In genomic region chr5:73846783-73847151, GRCm38 (mm10) we compare ENCODE assay signal across 17 mouse cellular contexts.
A peak's percentile ranks its signal among the peaks of the same experiment; 100 is the strongest.
DNase-seq lines count a peak whose midpoint lies in the region; ATAC-seq and TF ChIP-seq lines count a peak whose summit lies in the region.
"Had no signal": no experiment of that assay in that cellular context is flagged by ENCODE, and none has a peak within 500 bp of the region (broad histone marks: within the 10 kb centered on the region; RNA-seq: fewer than 3 reads in every experiment).

No protein-coding gene starts in this region.

- H3K27me3 ChIP-seq in heart, embryonic 10.5 days (ENCODE audit: insufficient read depth, poor library complexity, severe bottlenecking), result no peaks in the 10 kb centered on the region
- no peaks in the 10 kb centered on the region for H3K27me3 ChIP-seq in lung, embryonic 15.5 days
- no peaks in the 10 kb centered on the region for H3K27me3 ChIP-seq in limb, embryonic 13.5 days
- H3K27me3 ChIP-seq: forebrain, embryonic 13.5 days; intestine, embryonic 15.5 days; liver, embryonic 13.5 days had no signal

- TF ChIP-seq CTCF in gastrocnemius, adult 2 months (IDR thresholded peaks at IDR 0.05), result no peak

- H3K36me3 ChIP-seq in heart, embryonic 10.5 days, result no peaks in the 10 kb centered on the region
- no peaks in the 10 kb centered on the region for H3K36me3 ChIP-seq in lung, embryonic 15.5 days
- no peaks in the 10 kb centered on the region for H3K36me3 ChIP-seq in limb, embryonic 13.5 days
- H3K36me3 ChIP-seq: hindbrain, embryonic 10.5 days; intestine, embryonic 15.5 days; liver, embryonic 13.5 days had no signal

- peak; percentile 92 for DNase-seq in heart, adult 11 months
- no peak for DNase-seq in heart, embryonic 10.5 days (ENCODE audit: low spot score)
- DNase-seq in lung, postnatal 10 days, result no peak
- peak; percentile 42 for DNase-seq in gastrocnemius, adult 2 months
- no peak for DNase-seq in cerebellum, adult 9-11 months
- DNase-seq: adrenal gland, adult 2 months; B cell, adult 2 months; cerebellum, adult 9-10 months; liver, embryonic 13.5 days; thymus, adult 18-20 months had no signal

- peaks cover 3% of the 10 kb centered on the region for H3K4me1 ChIP-seq in heart, embryonic 10.5 days
- peaks cover 14% of the 10 kb centered on the region; the same call in 1 of the 2 replicates for H3K4me1 ChIP-seq in lung, embryonic 15.5 days
- H3K4me1 ChIP-seq in limb, embryonic 13.5 days, result peaks cover 16% of the 10 kb centered on the region
- H3K4me1 ChIP-seq: forebrain, embryonic 13.5 days; intestine, embryonic 15.5 days; liver, embryonic 13.5 days; megakaryocyte, embryonic 14.5 days had no signal

- 76% methylated on average over 6 of the region's 6 CpGs for WGBS in heart, embryonic 10.5 days
- WGBS in lung, embryonic 15.5 days, result 39% methylated on average over 6 of the region's 6 CpGs
- 63% methylated on average over 6 of the region's 6 CpGs for WGBS in limb, embryonic 13.5 days

- no peak overlapping the region for H3K27ac ChIP-seq in heart, embryonic 10.5 days
- peak overlapping the region; percentile 7 for H3K27ac ChIP-seq in lung, embryonic 15.5 days
- H3K27ac ChIP-seq in gastrocnemius, adult 2 months, result peak overlapping the region; percentile 67
- H3K27ac ChIP-seq in limb, embryonic 13.5 days, result peak overlapping the region; percentile 78
- H3K27ac ChIP-seq: forebrain, embryonic 13.5 days; hindbrain, embryonic 10.5 days; intestine, embryonic 15.5 days; liver, embryonic 13.5 days had no signal

- H3K4me2 ChIP-seq in lung, embryonic 15.5 days, result peak overlapping the region; percentile 14
- H3K4me2 ChIP-seq in limb, embryonic 13.5 days (replicated peaks), result no peak overlapping the region
- H3K4me2 ChIP-seq: forebrain, embryonic 13.5 days; intestine, embryonic 15.5 days; liver, embryonic 13.5 days had no signal

- no peak overlapping the region for H3K4me3 ChIP-seq in heart, embryonic 10.5 days
- no peak overlapping the region for H3K4me3 ChIP-seq in lung, embryonic 15.5 days
- H3K4me3 ChIP-seq in gastrocnemius, adult 2 months, result peak overlapping the region; percentile 34
- H3K4me3 ChIP-seq in limb, embryonic 13.5 days, result no peak overlapping the region
- H3K4me3 ChIP-seq: forebrain, embryonic 13.5 days; hindbrain, embryonic 10.5 days; intestine, embryonic 15.5 days; liver, embryonic 13.5 days; megakaryocyte, embryonic 14.5 days had no signal

- intact Hi-C loops in gastrocnemius, adult 2 months (cut with DNase I), result no loop called here

- no peak for ATAC-seq in lung, embryonic 15.5 days (ENCODE audit: borderline replicate concordance, extremely low read depth, low FRiP score, low TSS enrichment)
- ATAC-seq in limb, embryonic 13.5 days (ENCODE audit: low FRiP score, low read depth), result no peak
- ATAC-seq in inflammation-experienced regulatory T-cells, adult 6 months, result no peak
- ATAC-seq: forebrain, embryonic 13.5 days; intestine, embryonic 15.5 days had no signal

- no peak overlapping the region for H3K9ac ChIP-seq in lung, embryonic 15.5 days
- H3K9ac ChIP-seq in limb, embryonic 13.5 days, result no peak overlapping the region
- H3K9ac ChIP-seq: forebrain, embryonic 13.5 days; intestine, embryonic 15.5 days; liver, embryonic 13.5 days had no signal

- no peaks in the 10 kb centered on the region for H3K9me3 ChIP-seq in heart, embryonic 10.5 days
- no peaks in the 10 kb centered on the region for H3K9me3 ChIP-seq in lung, embryonic 15.5 days
- H3K9me3 ChIP-seq in limb, embryonic 13.5 days, result no peaks in the 10 kb centered on the region
- H3K9me3 ChIP-seq: forebrain, embryonic 13.5 days; hindbrain, embryonic 10.5 days; intestine, embryonic 15.5 days; liver, embryonic 13.5 days; megakaryocyte, embryonic 14.5 days had no signal

Comparison
In these comparisons a context has a peak if more than half of its experiments do, and no peak if none do; other contexts are left out.
1. DNase-seq: peak in heart, adult 11 months (single experiment) and gastrocnemius, adult 2 months (single experiment); none in heart, embryonic 10.5 days (single experiment), lung, postnatal 10 days (single experiment) and cerebellum, adult 9-11 months (single experiment).